Mouse (Mus musculus) intestine, embryonic 14.5 days (tissue): ENCODE data around the gene Srp72. TPM values are rescaled to one million over a fixed set of nuclear protein-coding genes. Genes with fewer than 3 reads are reported as not detected.
"Not testable (repeated sequence)": the region's sequence is repeated elsewhere in the genome, so short reads cannot be mapped to it uniquely, and the experiment has no call there.

ENCODE experiments used
- ATAC-seq: fragments of 200-750 bp; cut with Nextera tagmentation; replicated peaks from 2 replicates; pipeline ENCODE4 v1.8.0; 2017; ENCODE audit warnings: low read depth, moderate number of reproducible peaks, moderate TSS enrichment, moderate library complexity; ENCODE audit not compliant: low FRiP score, low TSS enrichment
- DNase-seq: peaks from one replicate; pipeline ENCODE4 v3.0.0-alpha.2; 2018; ENCODE audit warnings: low spot score
- H3K27ac ChIP-seq: fragments of 300-500 bp; sonication (generic); 2 replicates; pipeline ENCODE4 v1.5.1; 2014; ENCODE audit warnings: low read depth, mild to moderate bottlenecking, control low read depth
- H3K27me3 ChIP-seq: fragments of 300-500 bp; sonication (generic); replicated peaks from 2 replicates; pipeline ENCODE4 v1.6.1; 2014; ENCODE audit warnings: low read length, control low read depth; ENCODE audit not compliant: control insufficient read depth, insufficient read depth
- H3K36me3 ChIP-seq: fragments of 300-500 bp; sonication (generic); 2 replicates; pipeline ENCODE4 v1.6.1; 2014; ENCODE audit warnings: low read length, control low read depth; ENCODE audit not compliant: control insufficient read depth, insufficient read depth
- H3K4me1 ChIP-seq: fragments of 300-500 bp; sonication (generic); replicated peaks from 2 replicates; pipeline ENCODE4 v1.6.1; 2014; ENCODE audit warnings: low read length, control low read depth, mixed read lengths; ENCODE audit not compliant: control insufficient read depth, insufficient read depth
- H3K4me2 ChIP-seq: fragments of 300-500 bp; sonication (generic); 2 replicates; pipeline ENCODE4 v1.6.1; 2014; ENCODE audit warnings: low read length
- H3K4me3 ChIP-seq: fragments of 300-500 bp; sonication (generic); 2 replicates; pipeline ENCODE4 v1.5.1; 2014; ENCODE audit warnings: low read depth, low read length, control low read depth, mixed read lengths
- H3K9ac ChIP-seq: fragments of 300-500 bp; sonication (generic); 2 replicates; pipeline ENCODE4 v1.6.1; 2014; ENCODE audit warnings: mild to moderate bottlenecking, low read length
- H3K9me3 ChIP-seq: fragments of 300-500 bp; sonication (generic); 2 replicates; pipeline ENCODE4 v1.6.1; 2016; ENCODE audit warnings: low read length, control low read depth; ENCODE audit not compliant: control insufficient read depth
- WGBS: fragments of 180-500 bp; shearing (Covaris S2); extraction: QIAGEN DNeasy Blood & Tissue Kit; methylation state at CpG from one replicate; pipeline ENCODE4 v1.1.7; 2014; 5-methylcytosine and 5-hydroxymethylcytosine counted together
- polyA plus RNA-seq: library from polyadenylated mRNA; unstranded; fragments of >200 nt; fragmentation: Nextera tagmentation; extraction: Ambion mirVana; gene quantifications from 2 replicates; pipeline ENCODE4 v1.2.1, GENCODE M21; 2014

Gene Srp72
- polyA plus RNA-seq, 1 experiment from 2014 or later: 91.6 TPM

- no peak overlapping the region for H3K4me2 ChIP-seq
- no peak for DNase-seq
- 64% methylated on average over 3 of the region's 3 CpGs for WGBS
- no peak overlapping the region for H3K9ac ChIP-seq
- no peak overlapping the region for H3K27ac ChIP-seq
- H3K4me1 ChIP-seq: no peaks in the 10 kb centered on the region
- H3K4me3 ChIP-seq: no peak overlapping the region
- ATAC-seq: no peak
- no peaks in the 10 kb centered on the region for H3K36me3 ChIP-seq
- no peaks in the 10 kb centered on the region for H3K9me3 ChIP-seq
- H3K27me3 ChIP-seq: no peaks in the 10 kb centered on the region
These were observed 36.6 kb downstream of the Srp72 start for GRCm38 (mm10) chr5:77011082-77011481.

GRCm38 (mm10) chr5:77013171-77013570 is 38.7 kb downstream of the Srp72 start:
- no peak overlapping the region for H3K4me3 ChIP-seq
- ATAC-seq (no peak), DNase-seq (no peak)
- WGBS: 72% methylated on average over 3 of the region's 3 CpGs
- no peak overlapping the region for H3K27ac ChIP-seq
- H3K4me1 ChIP-seq: no peaks in the 10 kb centered on the region
- no peaks in the 10 kb centered on the region for H3K27me3 ChIP-seq
- no peak overlapping the region for H3K4me2 ChIP-seq
- no peaks in the 10 kb centered on the region for H3K9me3 ChIP-seq
- no peak overlapping the region for H3K9ac ChIP-seq
- H3K36me3 ChIP-seq: no peaks in the 10 kb centered on the region

DNA sequence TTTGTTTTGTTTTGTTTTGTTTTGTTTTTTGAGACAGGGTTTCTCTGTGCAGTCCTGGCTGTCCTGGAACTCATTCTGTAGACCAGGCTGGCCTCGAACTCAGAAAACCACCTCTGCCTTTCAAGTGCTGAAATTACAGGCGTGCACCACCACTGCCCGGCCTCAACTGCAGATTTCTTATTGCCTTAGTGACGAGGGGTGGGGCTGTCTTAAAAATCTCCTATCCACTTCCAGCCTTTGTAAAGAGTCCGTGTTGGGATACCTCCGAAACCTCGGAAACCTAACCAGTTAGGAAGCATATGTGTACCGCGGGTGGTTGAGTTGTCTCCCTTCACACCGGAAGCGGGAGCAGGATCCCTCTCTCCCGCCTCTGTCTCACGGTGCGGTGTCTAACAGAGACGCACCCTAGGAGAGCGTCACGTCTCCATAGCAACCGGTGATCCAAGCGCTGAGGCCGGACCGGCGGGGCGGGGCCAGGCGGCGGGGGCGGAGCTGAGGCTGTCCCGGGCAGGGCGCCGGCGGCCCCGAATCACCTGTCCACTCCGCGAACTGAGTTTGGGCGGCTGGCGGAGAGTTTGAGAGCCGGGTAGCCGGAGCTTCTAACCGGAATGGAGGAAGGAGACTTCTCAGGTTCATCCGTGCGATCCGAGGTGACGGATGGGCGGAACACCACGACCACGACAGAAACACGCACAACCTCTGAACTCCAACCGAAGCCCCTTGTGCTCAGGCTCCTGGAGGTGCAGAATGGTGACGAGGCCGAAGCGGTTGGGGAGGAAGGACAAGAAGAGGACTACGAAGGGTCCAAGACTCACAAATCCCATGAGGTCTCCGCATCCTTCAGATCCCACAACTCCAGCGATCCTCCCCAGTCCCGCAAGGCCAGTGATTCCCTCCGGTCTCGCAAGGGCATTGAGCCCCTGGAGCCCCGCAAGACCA is 41.3 kb downstream of the Srp72 start, which contains the start of gene Thegl:
TSS of gene Thegl (plus strand) at position 480 of the 939 bp plus-strand sequence.
- Histone ChIP-seq H3K9ac (peak within 1 kb of the TSS; percentile 25; the same call in 1 of the 2 replicates), H3K4me2 (peak within 1 kb of the TSS; percentile 77), H3K4me1 (no peaks in the 10 kb centered on the region), H3K36me3 (no peaks in the 10 kb centered on the region), H3K4me3 (peak within 1 kb of the TSS; percentile 48), H3K9me3 (no peaks in the 10 kb centered on the region), H3K27me3 (no peaks in the 10 kb centered on the region), H3K27ac (no peak within 1 kb of the TSS)
- DNase-seq: peak; percentile 93
- WGBS: 14% methylated on average over 57 of the region's 57 CpGs
- peak; percentile 98 for ATAC-seq

DNA sequence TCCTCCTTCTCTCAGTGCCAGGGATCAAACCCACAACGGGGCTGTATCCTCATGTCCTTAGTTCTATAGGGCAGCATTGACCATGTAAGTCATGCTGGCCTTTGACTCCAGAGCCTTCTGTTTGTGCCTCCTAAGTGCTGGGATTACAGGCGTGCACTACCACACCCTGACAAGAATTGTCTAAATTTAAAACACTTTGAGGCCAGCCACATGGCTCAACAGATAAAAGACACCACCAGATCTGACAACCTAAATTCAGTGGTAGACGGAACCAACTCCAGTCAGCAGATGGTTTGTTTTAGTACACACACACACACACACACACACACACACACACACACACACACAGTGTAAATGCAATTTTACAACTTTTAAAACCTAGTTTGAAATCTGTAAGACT is 53.6 kb downstream of the Srp72 start:
- Histone ChIP-seq H3K9ac (no peak overlapping the region), H3K9me3 (no peaks in the 10 kb centered on the region), H3K4me3 (no peak overlapping the region), H3K4me1 (no peaks in the 10 kb centered on the region), H3K27me3 (no peaks in the 10 kb centered on the region), H3K36me3 (no peaks in the 10 kb centered on the region), H3K4me2 (no peak overlapping the region), H3K27ac (no peak overlapping the region)
- ATAC-seq (no peak), DNase-seq (no peak)
- 74% methylated on average over 3 of the region's 3 CpGs for WGBS

DNA sequence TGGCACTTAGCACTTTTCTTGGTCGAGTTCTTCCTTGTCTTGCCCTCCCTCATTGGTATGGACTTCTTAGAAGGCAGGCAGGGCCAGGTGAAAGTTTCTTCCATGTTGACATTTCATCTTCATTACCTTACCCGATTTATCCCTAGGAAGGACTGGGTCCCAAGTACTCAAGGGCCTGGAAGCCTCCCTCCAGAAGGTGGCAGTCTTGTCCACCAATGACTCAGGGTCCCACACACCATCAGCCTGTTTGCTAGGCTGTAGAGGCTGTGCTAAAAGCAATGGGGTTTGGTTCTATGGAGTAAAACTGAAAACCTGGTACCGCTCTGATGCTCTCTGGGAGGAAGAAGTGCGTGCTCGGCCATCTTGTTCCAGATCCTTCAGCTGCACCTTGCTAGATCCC is 55.3 kb downstream of the Srp72 start:
- H3K4me3 ChIP-seq: no peak overlapping the region
- H3K9me3 ChIP-seq: no peaks in the 10 kb centered on the region
- no peaks in the 10 kb centered on the region for H3K36me3 ChIP-seq
- WGBS: 78% methylated on average over 5 of the region's 5 CpGs
- H3K4me1 ChIP-seq: no peaks in the 10 kb centered on the region
- no peak overlapping the region for H3K4me2 ChIP-seq
- H3K27ac ChIP-seq: no peak overlapping the region
- H3K9ac ChIP-seq: no peak overlapping the region
- no peak for ATAC-seq
- no peak for DNase-seq
- no peaks in the 10 kb centered on the region for H3K27me3 ChIP-seq

DNA sequence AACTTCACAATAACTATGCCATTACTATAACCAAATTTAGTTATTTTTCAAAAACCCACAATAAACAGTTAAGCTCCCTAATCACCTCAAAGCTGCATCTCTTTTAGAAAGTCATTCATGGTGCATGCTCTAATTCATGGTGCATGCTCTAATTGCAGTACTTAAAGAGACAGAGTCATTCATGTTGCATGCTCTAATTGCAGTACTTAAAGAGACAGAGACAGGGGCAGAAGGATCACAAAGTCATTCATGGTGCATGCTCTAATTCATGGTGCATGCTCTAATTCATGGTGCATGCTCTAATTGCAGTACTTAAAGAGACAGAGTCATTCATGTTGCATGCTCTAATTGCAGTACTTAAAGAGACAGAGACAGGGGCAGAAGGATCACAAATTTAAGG is 60.6 kb downstream of the Srp72 start:
- not testable (repeated sequence) for H3K4me2 ChIP-seq, DNase-seq, ATAC-seq

DNA sequence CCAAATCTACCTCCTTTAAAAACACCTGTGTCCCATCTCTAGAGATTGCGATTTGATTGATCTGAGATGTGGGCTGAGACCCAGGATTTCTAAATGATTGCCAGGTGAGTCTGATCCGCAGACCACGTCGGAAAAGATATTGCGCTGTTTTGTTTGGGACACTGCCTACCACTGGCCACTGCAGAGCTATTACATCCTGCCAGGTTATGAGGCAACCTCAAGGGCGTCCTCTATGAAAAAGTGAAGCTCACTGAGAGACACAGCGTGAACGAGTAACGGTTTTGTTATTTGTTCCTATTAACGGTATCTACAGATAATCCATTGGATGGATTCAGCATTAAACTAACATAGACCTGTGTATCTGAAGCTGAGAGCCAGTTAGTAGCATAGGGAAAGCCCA is 64.0 kb downstream of the Srp72 start:
- ATAC-seq (no peak), DNase-seq (no peak)
- Histone ChIP-seq H3K27me3 (no peaks in the 10 kb centered on the region), H3K4me2 (no peak overlapping the region), H3K27ac (no peak overlapping the region), H3K9me3 (no peaks in the 10 kb centered on the region), H3K4me1 (no peaks in the 10 kb centered on the region), H3K9ac (no peak overlapping the region), H3K36me3 (no peaks in the 10 kb centered on the region), H3K4me3 (no peak overlapping the region)
- 89% methylated on average over 10 of the region's 10 CpGs for WGBS

More for the DNA sequence above, 60.6 kb downstream of the Srp72 start:
- not testable (repeated sequence) for H3K27ac ChIP-seq, H3K27me3 ChIP-seq, H3K4me1 ChIP-seq, H3K9me3 ChIP-seq, H3K36me3 ChIP-seq, H3K4me3 ChIP-seq, H3K9ac ChIP-seq

DNA sequence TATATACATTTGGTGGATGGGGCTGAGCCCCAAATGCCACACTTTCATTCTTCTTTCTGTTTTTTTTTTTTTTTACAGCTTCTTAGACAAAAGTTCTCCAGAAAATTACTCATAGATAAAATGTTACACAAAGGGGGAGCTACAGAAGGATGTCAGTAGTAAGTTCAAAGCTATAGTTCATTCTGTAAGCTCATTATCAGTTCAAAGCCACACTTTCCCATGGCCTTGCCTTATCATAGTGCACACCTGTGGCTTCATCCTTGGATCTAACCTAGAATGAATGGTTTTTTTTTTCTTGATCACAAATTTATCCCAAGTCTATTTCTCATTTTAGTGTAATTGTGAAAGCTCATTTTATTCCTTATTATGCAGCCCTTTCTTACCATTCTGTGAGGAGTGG is 64.9 kb downstream of the Srp72 start:
- no peak for DNase-seq
- Histone ChIP-seq H3K27me3 (no peaks in the 10 kb centered on the region), H3K4me3 (no peak overlapping the region), H3K9me3 (no peaks in the 10 kb centered on the region), H3K27ac (no peak overlapping the region), H3K4me2 (no peak overlapping the region), H3K9ac (no peak overlapping the region), H3K4me1 (no peaks in the 10 kb centered on the region), H3K36me3 (no peaks in the 10 kb centered on the region)
- no peak for ATAC-seq

- Histone ChIP-seq H3K4me3 (no peak overlapping the region), H3K9me3 (no peaks in the 10 kb centered on the region), H3K4me2 (no peak overlapping the region), H3K36me3 (no peaks in the 10 kb centered on the region), H3K9ac (no peak overlapping the region), H3K27me3 (no peaks in the 10 kb centered on the region), H3K4me1 (no peaks in the 10 kb centered on the region), H3K27ac (no peak overlapping the region)
- ATAC-seq (no peak), DNase-seq (no peak)
- 62% methylated on average over 5 of the region's 5 CpGs for WGBS
These were observed 69.9 kb downstream of the Srp72 start for GRCm38 (mm10) chr5:77044362-77044761.
